Comparison of ENCODE assay signal across 8 mouse cellular contexts in the genomic region with DNA sequence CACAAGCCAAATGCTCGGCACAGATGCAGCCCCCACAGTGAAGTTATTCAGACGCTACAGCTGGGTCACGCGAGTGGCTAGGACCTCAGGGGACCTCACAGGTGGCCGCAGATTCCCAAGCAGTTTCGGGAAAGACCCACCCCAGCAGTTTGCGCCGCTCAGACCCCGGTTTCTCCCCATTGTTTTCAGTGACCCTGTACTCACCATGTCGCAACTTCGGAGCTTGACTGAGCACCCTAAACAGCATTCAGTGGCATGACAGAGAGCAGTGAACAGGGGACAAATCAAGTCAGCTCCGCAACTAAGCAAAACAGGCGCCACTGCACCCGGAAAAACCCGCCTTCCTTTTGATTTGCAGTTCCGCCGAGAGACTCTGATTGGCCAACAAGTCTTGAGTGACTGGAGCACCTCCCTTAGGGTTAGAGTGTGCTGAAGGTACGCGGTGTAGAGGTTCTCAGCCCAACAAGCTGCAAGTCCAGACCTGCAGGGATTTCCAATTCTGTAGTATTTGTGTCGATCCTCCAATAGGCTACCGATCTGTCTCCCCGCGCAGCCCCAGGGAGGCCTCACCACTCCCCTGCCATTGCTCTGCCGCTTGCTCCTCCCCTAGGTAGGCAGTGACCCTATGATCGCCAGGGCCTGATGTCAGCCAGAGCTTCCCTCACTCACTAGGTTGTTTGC. TPM values are rescaled to one million over a fixed set of nuclear protein-coding genes. Genes with fewer than 3 reads are reported as not detected.
DNase-seq lines count a peak whose midpoint lies in the region; ATAC-seq and TF ChIP-seq lines count a peak whose summit lies in the region.
"Not testable (repeated sequence)": the region's sequence is repeated elsewhere in the genome, so short reads cannot be mapped to it uniquely, and the experiment has no call there.

4930522L14Rik (minus strand) TSS at position 496 of the 681 bp plus-strand sequence.

- TF ChIP-seq CTCF in G1E (IDR thresholded peaks at IDR 0.05; ENCODE audit: low read depth, low read length); lung, embryonic 14.5 days (IDR thresholded peaks at IDR 0.05; ENCODE audit: low read depth); thymus, adult 2 months (IDR thresholded peaks at IDR 0.05; ENCODE audit: borderline replicate concordance, control insufficient read depth, extremely low read depth, insufficient read depth, low read length, poor library complexity): not testable (repeated sequence)

- not testable (repeated sequence) for H3K9me3 ChIP-seq in G1E (replicated peaks); forebrain, embryonic 16.5 days (ENCODE audit: control insufficient read depth, low read length); lung, embryonic 14.5 days (ENCODE audit: low read depth, low read length)

- under 1% methylated on average over 22 of the region's 25 CpGs for WGBS in forebrain, embryonic 16.5 days
- WGBS in lung, embryonic 14.5 days: under 1% methylated on average over 23 of the region's 25 CpGs
- WGBS in thymus, adult 2 months: under 1% methylated on average over 25 of the region's 25 CpGs

- peak within 1 kb of the TSS; percentile 68 for H3K4me2 ChIP-seq in forebrain, embryonic 16.5 days (ENCODE audit: low read length)
- H3K4me2 ChIP-seq in lung, embryonic 14.5 days: peak within 1 kb of the TSS; percentile 60

- DNase-seq in G1E (ENCODE audit: low spot score): not testable (repeated sequence)
- DNase-seq in cerebellum, adult 18-20 months: peak; percentile 78 to 82
- peak; percentile 57 for DNase-seq in heart, postnatal 4 days
- peak; percentile 50 to 64 for DNase-seq in layer of hippocampus, adult 8-10 months (ENCODE audit: low spot score in 2 of 2)
- peak; percentile 45 for DNase-seq in lung, embryonic 14.5 days
- peak; percentile 72 for DNase-seq in thymus, adult 2 months

- not testable (repeated sequence) for H3K4me1 ChIP-seq in G1E (ENCODE audit: insufficient read depth, low read depth, low read length); forebrain, embryonic 16.5 days (replicated peaks; ENCODE audit: control insufficient read depth, insufficient read depth, low read length); lung, embryonic 14.5 days (ENCODE audit: insufficient read depth); thymus, adult 2 months (replicated peaks; ENCODE audit: control insufficient read depth, insufficient read depth, low read length)

- not testable (repeated sequence) for H3K27me3 ChIP-seq in G1E (ENCODE audit: insufficient read depth, low read length); forebrain, embryonic 16.5 days (replicated peaks; ENCODE audit: control insufficient read depth, insufficient read depth, low read length); lung, embryonic 14.5 days (ENCODE audit: insufficient read depth, low read length); thymus, adult 2 months (ENCODE audit: control insufficient read depth, insufficient read depth, low read length)

- H3K36me3 ChIP-seq in G1E (replicated peaks); forebrain, embryonic 16.5 days (ENCODE audit: control insufficient read depth, insufficient read depth); lung, embryonic 14.5 days (ENCODE audit: insufficient read depth); thymus, adult 2 months (ENCODE audit: control insufficient read depth, insufficient read depth, low read length): not testable (repeated sequence)

- H3K27ac ChIP-seq in forebrain, embryonic 16.5 days (ENCODE audit: low read length); lung, embryonic 14.5 days (ENCODE audit: low read depth): not testable (repeated sequence)
- peak within 1 kb of the TSS; percentile 35; the same call in 1 of the 2 replicates for H3K27ac ChIP-seq in thymus, adult 2 months (ENCODE audit: control insufficient read depth, insufficient read depth, low read length)

- peak within 1 kb of the TSS; percentile 76 for H3K4me3 ChIP-seq in G1E (ENCODE audit: low read depth, low read length)
- H3K4me3 ChIP-seq in forebrain, embryonic 16.5 days (replicated peaks; ENCODE audit: low read length): peak within 1 kb of the TSS; percentile 64
- H3K4me3 ChIP-seq in lung, embryonic 14.5 days (ENCODE audit: low read depth, low read length): peak within 1 kb of the TSS; percentile 56
- peak within 1 kb of the TSS; percentile 66 for H3K4me3 ChIP-seq in thymus, adult 2 months (ENCODE audit: control insufficient read depth, insufficient read depth, low read length)

- peak; percentile 97 for ATAC-seq in G1E (ENCODE audit: extremely low read depth, insufficient number of reproducible peaks, low FRiP score, poor library complexity, severe bottlenecking)
- peak; percentile 98 for ATAC-seq in forebrain, embryonic 16.5 days
- ATAC-seq in lung, embryonic 14.5 days (ENCODE audit: insufficient read depth): peak; percentile 99
- peak; percentile 93 for ATAC-seq in neutrophil, adult 5-6 weeks (ENCODE audit: extremely low read depth, insufficient number of reproducible peaks, low FRiP score, poor library complexity, severe bottlenecking)

- peak within 1 kb of the TSS; percentile 68 for H3K9ac ChIP-seq in forebrain, embryonic 16.5 days (replicated peaks; ENCODE audit: low read depth, low read length)
- peak within 1 kb of the TSS; percentile 68 for H3K9ac ChIP-seq in lung, embryonic 14.5 days

- not testable (repeated sequence) for TF ChIP-seq POLR2A in thymus, adult 2 months (IDR thresholded peaks at IDR 0.05; ENCODE audit: control insufficient read depth, extremely low read depth, insufficient read depth, low read length, poor library complexity)

RNA-seq across cellular contexts. Expression of gene 4930522L14Rik, which starts in this region (rescaled TPM):
- 32.4 and 34.4 TPM in 2 replicates for total RNA-seq in G1E (2014; fragmentation: Nextera tagmentation)
- 20.4 and 26.7 TPM in 2 replicates for total RNA-seq in G1E (2017)
- 0.10 and 0.28 TPM in 2 replicates for polyA plus RNA-seq in G1E (2012)
- polyA plus RNA-seq in forebrain, embryonic 16.5 days (2015; fragmentation: Nextera tagmentation; extraction: Ambion mirVana): 4.2 and 4.6 TPM in 2 replicates
- total RNA-seq in heart, postnatal 4 days (2021): 1 to 10 TPM; 2.5 to 4.0 TPM
- total RNA-seq in layer of hippocampus, adult 8-10 months (2022): 1 to 10 TPM; 3.1 to 5.1 (median 3.7) TPM
- 9.8 and 11.8 TPM in 2 replicates for polyA plus RNA-seq in lung, embryonic 14.5 days (2014; fragmentation: Nextera tagmentation; extraction: Ambion mirVana)
- 14.7 and 16.1 TPM in 2 replicates for total RNA-seq in neutrophil, adult 5-6 weeks (2017)
- 1.8 and 3.4 TPM in 2 replicates for polyA plus RNA-seq in thymus, adult 2 months (2012; rRNA removed)
